Mouse (Mus musculus): ENCODE results near the gene Fzd10. TPM values are rescaled to one million over a fixed set of nuclear protein-coding genes. Genes with fewer than 3 reads are reported as not detected.

Gene Fzd10
- polyA plus RNA-seq, 1 experiment from 2014 or later, result 0.44 TPM

- H3K27ac ChIP-seq (ENCODE audit: low read depth, low read length), result no peak overlapping the region
- WGBS, result 82% methylated on average over 10 of the region's 10 CpGs
- no peak overlapping the region for H3K9ac ChIP-seq (ENCODE audit: low read depth, low read length)
- ATAC-seq (replicated peaks; ENCODE audit: low FRiP score), result no peak
- no peaks in the 10 kb centered on the region for H3K9me3 ChIP-seq (ENCODE audit: control insufficient read depth, low read length)
- H3K4me3 ChIP-seq (ENCODE audit: low read depth, low read length), result no peak overlapping the region
- no peak for DNase-seq (ENCODE audit: low spot score)
- H3K36me3 ChIP-seq (ENCODE audit: control insufficient read depth, insufficient read depth, low read length), result no peaks in the 10 kb centered on the region
- H3K4me2 ChIP-seq, result no peak overlapping the region
- H3K27me3 ChIP-seq (replicated peaks; ENCODE audit: control insufficient read depth, insufficient read depth, low read length), result no peaks in the 10 kb centered on the region
- H3K4me1 ChIP-seq (replicated peaks; ENCODE audit: control insufficient read depth, insufficient read depth, low read length), result no peaks in the 10 kb centered on the region
Measured at GRCm38 (mm10) chr5:128647221-128647730, 46.6 kb downstream of the Fzd10 start.

GRCm38 (mm10) chr5:128649336-128649897, 48.8 kb downstream of the Fzd10 start:
- Histone ChIP-seq H3K36me3 (ENCODE audit: control insufficient read depth, insufficient read depth, low read length) (no peaks in the 10 kb centered on the region), H3K27ac (ENCODE audit: low read depth, low read length) (no peak overlapping the region), H3K27me3 (replicated peaks; ENCODE audit: control insufficient read depth, insufficient read depth, low read length) (no peaks in the 10 kb centered on the region), H3K4me2 (no peak overlapping the region), H3K9me3 (ENCODE audit: control insufficient read depth, low read length) (no peaks in the 10 kb centered on the region), H3K4me3 (ENCODE audit: low read depth, low read length) (no peak overlapping the region), H3K9ac (ENCODE audit: low read depth, low read length) (no peak overlapping the region), H3K4me1 (replicated peaks; ENCODE audit: control insufficient read depth, insufficient read depth, low read length) (no peaks in the 10 kb centered on the region)
- 81% methylated on average over 11 of the region's 11 CpGs for WGBS
- no peak for DNase-seq (ENCODE audit: low spot score)
- ATAC-seq (replicated peaks; ENCODE audit: low FRiP score), result no peak

Other genes with a start within 250 kb of the Fzd10 start
- gene Tmem132d, start 167.8 kb upstream of the Fzd10 start, polyA plus RNA-seq (2014; fragmentation: Nextera tagmentation; extraction: Ambion mirVana), result 0.09 TPM in 1 of 2 replicates, not detected in the other
- not detected in 2 replicates for gene Piwil1, start 101.7 kb downstream of the Fzd10 start, polyA plus RNA-seq (2014; fragmentation: Nextera tagmentation; extraction: Ambion mirVana)

Measured in liver, embryonic 11.5 days (tissue).